Comparison of ENCODE assay signal across 10 mouse cellular contexts in the genomic region with DNA sequence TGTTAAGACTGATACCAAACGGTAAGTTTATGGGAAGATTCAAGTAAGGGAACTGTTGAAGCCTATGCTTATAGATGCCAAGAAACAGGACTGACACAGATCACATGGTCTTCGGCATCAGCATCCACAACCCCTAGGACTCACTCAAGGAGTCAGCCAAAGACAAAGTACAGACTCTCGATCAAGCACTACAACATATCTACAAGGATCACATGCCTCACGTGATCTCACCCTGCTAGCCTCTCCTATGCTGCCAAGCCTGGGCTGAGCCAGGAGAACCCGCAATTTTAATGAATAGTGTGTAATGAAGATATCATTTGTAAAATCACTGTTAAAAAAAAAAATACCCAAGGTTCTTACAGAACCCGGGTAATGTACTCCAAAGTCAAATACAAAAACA. TPM values are rescaled to one million over a fixed set of nuclear protein-coding genes. Genes with fewer than 3 reads are reported as not detected.
DNase-seq lines count a peak whose midpoint lies in the region; ATAC-seq and TF ChIP-seq lines count a peak whose summit lies in the region.
"Had no signal": no experiment of that assay in that cellular context is flagged by ENCODE, and none has a peak within 500 bp of the region (broad histone marks: within the 10 kb centered on the region; RNA-seq: fewer than 3 reads in every experiment).

No protein-coding gene starts in this region.

- no peaks in the 10 kb centered on the region for H3K27me3 ChIP-seq in kidney, adult 2 months (replicated peaks; ENCODE audit: control insufficient read depth, insufficient read depth, low read length)
- no peaks in the 10 kb centered on the region for H3K27me3 ChIP-seq in embryonic facial prominence, embryonic 12.5 days
- H3K27me3 ChIP-seq in intestine, embryonic 16.5 days (replicated peaks; ENCODE audit: control insufficient read depth, insufficient read depth, low read length) = no peaks in the 10 kb centered on the region
- H3K27me3 ChIP-seq in midbrain, embryonic 13.5 days = no peaks in the 10 kb centered on the region

- no peak for ATAC-seq in embryonic facial prominence, embryonic 12.5 days (ENCODE audit: insufficient number of reproducible peaks, insufficient read depth, low FRiP score, low TSS enrichment)
- ATAC-seq in intestine, embryonic 16.5 days = peak; percentile 19; the same call in 1 of the 2 replicates
- ATAC-seq in midbrain, embryonic 13.5 days = no peak

- no peak overlapping the region for H3K27ac ChIP-seq in kidney, adult 2 months (ENCODE audit: insufficient read depth, low read depth, low read length)
- H3K27ac ChIP-seq in embryonic facial prominence, embryonic 12.5 days = no peak overlapping the region
- H3K27ac ChIP-seq in intestine, embryonic 16.5 days (ENCODE audit: low read length) = peak overlapping the region; percentile 86
- no peak overlapping the region for H3K27ac ChIP-seq in midbrain, embryonic 13.5 days

- no peak for TF ChIP-seq CTCF in kidney, adult 2 months (conservative IDR thresholded peaks at IDR 0.05; ENCODE audit: insufficient read depth, insufficient read length, low read depth, low read length)

- no peak for TF ChIP-seq POLR2A in kidney, adult 2 months (IDR thresholded peaks at IDR 0.05; ENCODE audit: low read depth, low read length)

- no peak overlapping the region for H3K4me3 ChIP-seq in kidney, adult 2 months (ENCODE audit: insufficient read depth, low read depth, low read length)
- H3K4me3 ChIP-seq in embryonic facial prominence, embryonic 12.5 days = no peak overlapping the region
- H3K4me3 ChIP-seq in intestine, embryonic 16.5 days (ENCODE audit: low read length) = peak overlapping the region; percentile 85
- peak overlapping the region; percentile 1; the same call in 1 of the 2 replicates for H3K4me3 ChIP-seq in midbrain, embryonic 13.5 days (replicated peaks)

- H3K36me3 ChIP-seq in kidney, adult 2 months (ENCODE audit: control insufficient read depth, insufficient read depth, low read length) = no peaks in the 10 kb centered on the region
- H3K36me3 ChIP-seq in embryonic facial prominence, embryonic 12.5 days = no peaks in the 10 kb centered on the region
- no peaks in the 10 kb centered on the region for H3K36me3 ChIP-seq in intestine, embryonic 16.5 days (ENCODE audit: control insufficient read depth, insufficient read depth, low read length)
- peaks cover 5% of the 10 kb centered on the region; the same call in 1 of the 2 replicates for H3K36me3 ChIP-seq in midbrain, embryonic 13.5 days

- H3K4me1 ChIP-seq in kidney, adult 2 months (ENCODE audit: control insufficient read depth, insufficient read depth, low read length) = peaks cover 14% of the 10 kb centered on the region; the same call in 1 of the 2 replicates
- H3K4me1 ChIP-seq in embryonic facial prominence, embryonic 12.5 days = peaks cover 13% of the 10 kb centered on the region
- H3K4me1 ChIP-seq in intestine, embryonic 16.5 days (ENCODE audit: control insufficient read depth, insufficient read depth, low read length) = peaks cover 33% of the 10 kb centered on the region
- H3K4me1 ChIP-seq in midbrain, embryonic 13.5 days (replicated peaks) = peaks cover 37% of the 10 kb centered on the region

- no peak overlapping the region for H3K9ac ChIP-seq in embryonic facial prominence, embryonic 12.5 days
- peak overlapping the region; percentile 53; the same call in 1 of the 2 replicates for H3K9ac ChIP-seq in intestine, embryonic 16.5 days (ENCODE audit: low read depth, low read length)
- peak overlapping the region; percentile 39; the same call in 1 of the 2 replicates for H3K9ac ChIP-seq in midbrain, embryonic 13.5 days (replicated peaks)

- H3K4me2 ChIP-seq in embryonic facial prominence, embryonic 12.5 days (replicated peaks) = peak overlapping the region; percentile 79; the same call in 1 of the 2 replicates
- peak overlapping the region; percentile 63 for H3K4me2 ChIP-seq in intestine, embryonic 16.5 days (ENCODE audit: low read depth, low read length)
- H3K4me2 ChIP-seq in midbrain, embryonic 13.5 days (replicated peaks) = peak overlapping the region; percentile 87

- H3K9me3 ChIP-seq in embryonic facial prominence, embryonic 12.5 days = no peaks in the 10 kb centered on the region
- H3K9me3 ChIP-seq in intestine, embryonic 16.5 days (ENCODE audit: control insufficient read depth, low read length) = no peaks in the 10 kb centered on the region
- no peaks in the 10 kb centered on the region for H3K9me3 ChIP-seq in midbrain, embryonic 13.5 days

- peak; percentile 44 for DNase-seq in kidney, adult 2 months
- DNase-seq in kidney, adult 18-20 months = no peak
- no peak for DNase-seq in urinary bladder, postnatal 4 days (ENCODE audit: low spot score in 2 of 2)
- DNase-seq in urinary bladder, postnatal 25 days (ENCODE audit: low spot score) = no peak
- no peak for DNase-seq in cerebellum, postnatal 25 days
- DNase-seq: cerebellum, adult 2 months; heart, postnatal 4 days had no signal

- 55% methylated on average over 6 of the region's 6 CpGs for WGBS in kidney, adult 2 months
- 83% methylated on average over 6 of the region's 6 CpGs for WGBS in embryonic facial prominence, embryonic 12.5 days
- WGBS in intestine, embryonic 16.5 days = 67% methylated on average over 6 of the region's 6 CpGs
- WGBS in midbrain, embryonic 13.5 days = 89% methylated on average over 6 of the region's 6 CpGs

RNA-seq across cellular contexts. Expression of gene Ap1ar, which starts 1.7 kb away (rescaled TPM):
- 36.7 and 37.1 TPM in 2 replicates for polyA plus RNA-seq in kidney, adult 2 months (2012; rRNA removed)
- 72.2 and 73.9 TPM in 2 replicates for polyA plus RNA-seq in embryonic facial prominence, embryonic 12.5 days (2016; fragmentation: Nextera tagmentation; extraction: Ambion mirVana)
- 87.4 and 101 TPM in 2 replicates for polyA plus RNA-seq in intestine, embryonic 16.5 days (2015; fragmentation: Nextera tagmentation; extraction: Ambion mirVana)
- 70.8 and 75.9 TPM in 2 replicates for polyA plus RNA-seq in midbrain, embryonic 13.5 days (2015; fragmentation: Nextera tagmentation; extraction: Ambion mirVana)

RNA-seq across cellular contexts. Expression of gene Tifa, which starts 46.0 kb away (rescaled TPM):
- 2.9 and 4.1 TPM in 2 replicates for polyA plus RNA-seq in kidney, adult 2 months (2012; rRNA removed)
- polyA plus RNA-seq in embryonic facial prominence, embryonic 12.5 days (2016; fragmentation: Nextera tagmentation; extraction: Ambion mirVana) = 3.6 and 3.9 TPM in 2 replicates
- 27.4 and 35.2 TPM in 2 replicates for polyA plus RNA-seq in intestine, embryonic 16.5 days (2015; fragmentation: Nextera tagmentation; extraction: Ambion mirVana)
- 3.2 and 3.7 TPM in 2 replicates for polyA plus RNA-seq in midbrain, embryonic 13.5 days (2015; fragmentation: Nextera tagmentation; extraction: Ambion mirVana)

RNA-seq across cellular contexts. Expression of gene Alpk1, which starts 55.3 kb away (rescaled TPM):
- 1.4 and 2.1 TPM in 2 replicates for polyA plus RNA-seq in kidney, adult 2 months (2012; rRNA removed)
- 1.6 and 2.7 TPM in 2 replicates for polyA plus RNA-seq in embryonic facial prominence, embryonic 12.5 days (2016; fragmentation: Nextera tagmentation; extraction: Ambion mirVana)
- 1.6 and 2.5 TPM in 2 replicates for polyA plus RNA-seq in intestine, embryonic 16.5 days (2015; fragmentation: Nextera tagmentation; extraction: Ambion mirVana)
- polyA plus RNA-seq in midbrain, embryonic 13.5 days (2015; fragmentation: Nextera tagmentation; extraction: Ambion mirVana) = 0.76 and 1.0 TPM in 2 replicates

Comparison
In these comparisons a context has a peak if more than half of its experiments do, and no peak if none do; other contexts are left out.
1. H3K4me3 ChIP-seq: peak in intestine, embryonic 16.5 days (single experiment) and midbrain, embryonic 13.5 days (single experiment); none in kidney, adult 2 months (single experiment) and embryonic facial prominence, embryonic 12.5 days (single experiment).
2. Peak in every context shown above with its lines, with median percentiles within 50 percentile points of each other: H3K4me2 ChIP-seq.